Mouse (Mus musculus) bone marrow, adult 2 months (tissue): ENCODE measurements around the gene Nr3c2.

Source experiments
- CTCF ChIP-seq: fragments of 200-500 bp; IDR thresholded peaks from 2 replicates; pipeline ENCODE4 v1.5.1; 2011; ENCODE audit warnings: low read length, control low read depth; ENCODE audit not compliant: control insufficient read depth, insufficient read depth
- POLR2A ChIP-seq: fragments of 200-500 bp; IDR thresholded peaks from 2 replicates; pipeline ENCODE4 v1.6.1; 2011; ENCODE audit warnings: low read depth, mild to moderate bottlenecking, control low read depth, low read length, borderline replicate concordance; ENCODE audit not compliant: control insufficient read depth

GRCm38 (mm10) chr8:76984851-76985250 is 85.6 kb downstream of the Nr3c2 start:
- TF ChIP-seq POLR2A (no peak), CTCF (no peak)
